24 mouse cellular contexts compared by ENCODE assay signal in genomic region chr5:66762006-66762405, GRCm38 (mm10). TPM values are rescaled to one million over a fixed set of nuclear protein-coding genes. Genes with fewer than 3 reads are reported as not detected.
DNase-seq lines count a peak whose midpoint lies in the region; ATAC-seq and TF ChIP-seq lines count a peak whose summit lies in the region.
"Had no signal": no experiment of that assay in that cellular context is flagged by ENCODE, and none has a peak within 500 bp of the region (broad histone marks: within the 10 kb centered on the region; RNA-seq: fewer than 3 reads in every experiment).

No protein-coding gene starts in this region.

- no peak overlapping the region for H3ac ChIP-seq in myocyte (ENCODE audit: control insufficient read depth, insufficient read length)

- DNase-seq in cerebellum, postnatal 10 days: peak; percentile 25 to 41
- no peak for DNase-seq in cerebellum, adult 11 months
- no peak for DNase-seq in hindbrain, postnatal 0 days (ENCODE audit: low spot score)
- peak; percentile 64 for DNase-seq in gastrocnemius, adult 18-20 months (ENCODE audit: low spot score)
- no peak for DNase-seq in thymus, postnatal 10 days (ENCODE audit: low spot score in 2 of 2)
- DNase-seq: adrenal gland, postnatal 25 days; cerebellum, adult 11-12 months; kidney, adult 2 months; liver, embryonic 13.5 days; lung, adult 2 months; lung, postnatal 36 days; thymus, postnatal 4 days had no signal

- TF ChIP-seq CTCF in hindbrain, postnatal 0 days (IDR thresholded peaks at IDR 0.05; ENCODE audit: low read depth): peak; percentile 26; the same call in 1 of the 2 replicates

- H3K4me1 ChIP-seq in hindbrain, postnatal 0 days (ENCODE audit: insufficient read depth, low read length): no peaks in the 10 kb centered on the region
- H3K4me1 ChIP-seq in hindbrain, embryonic 13.5 days (replicated peaks): peaks cover 14% of the 10 kb centered on the region
- H3K4me1 ChIP-seq: heart, embryonic 13.5 days; liver, embryonic 13.5 days; megakaryocyte, embryonic 14.5 days had no signal

- H3K27ac ChIP-seq in hindbrain, postnatal 0 days: no peak overlapping the region
- no peak overlapping the region for H3K27ac ChIP-seq in hindbrain, embryonic 13.5 days
- H3K27ac ChIP-seq: embryonic facial prominence, embryonic 12.5 days; forebrain, embryonic 12.5 days; heart, embryonic 13.5 days; hindbrain, embryonic 14.5 days; kidney, postnatal 0 days; limb, embryonic 13.5 days; liver, embryonic 13.5 days; midbrain, embryonic 13.5 days; neural tube, embryonic 13.5 days had no signal

- ATAC-seq in hindbrain, postnatal 0 days: peak; percentile 31; the same call in 1 of the 2 replicates
- ATAC-seq in hindbrain, embryonic 13.5 days (ENCODE audit: low FRiP score): no peak
- ATAC-seq in monocyte, adult 5-6 weeks (replicated peaks; ENCODE audit: insufficient number of reproducible peaks, low FRiP score, low TSS enrichment, poor library complexity, severe bottlenecking): no peak
- ATAC-seq: midbrain, embryonic 13.5 days had no signal

- no peak overlapping the region for H3K4me2 ChIP-seq in hindbrain, postnatal 0 days (ENCODE audit: low read depth, low read length)
- H3K4me2 ChIP-seq in hindbrain, embryonic 13.5 days: no peak overlapping the region
- H3K4me2 ChIP-seq in myocyte (ENCODE audit: low read depth): no peak overlapping the region
- H3K4me2 ChIP-seq: embryonic facial prominence, embryonic 12.5 days; forebrain, embryonic 12.5 days; heart, embryonic 13.5 days; hindbrain, embryonic 14.5 days; limb, embryonic 13.5 days; liver, embryonic 13.5 days; midbrain, embryonic 13.5 days; neural tube, embryonic 13.5 days had no signal

- H3K9ac ChIP-seq in hindbrain, postnatal 0 days (replicated peaks; ENCODE audit: low read length): no peak overlapping the region
- no peak overlapping the region for H3K9ac ChIP-seq in hindbrain, embryonic 13.5 days
- H3K9ac ChIP-seq: embryonic facial prominence, embryonic 12.5 days; forebrain, embryonic 12.5 days; heart, embryonic 13.5 days; hindbrain, embryonic 14.5 days; limb, embryonic 13.5 days; liver, embryonic 13.5 days; midbrain, embryonic 13.5 days; neural tube, embryonic 13.5 days had no signal

- TF ChIP-seq POLR2A in myocyte (IDR thresholded peaks at IDR 0.05; ENCODE audit: insufficient read length, low read depth): no peak

- no peaks in the 10 kb centered on the region for H3K27me3 ChIP-seq in hindbrain, postnatal 0 days (ENCODE audit: insufficient read depth, low read length)
- H3K27me3 ChIP-seq in hindbrain, embryonic 13.5 days: no peaks in the 10 kb centered on the region
- H3K27me3 ChIP-seq in myocyte (ENCODE audit: control insufficient read depth, insufficient read depth, insufficient read length): no peaks in the 10 kb centered on the region
- H3K27me3 ChIP-seq: embryonic facial prominence, embryonic 12.5 days; forebrain, embryonic 12.5 days; limb, embryonic 13.5 days; liver, embryonic 13.5 days; megakaryocyte, embryonic 14.5 days; midbrain, embryonic 13.5 days; neural tube, embryonic 13.5 days had no signal

- H3K36me3 ChIP-seq in hindbrain, postnatal 0 days (ENCODE audit: insufficient read depth, low read length): no peaks in the 10 kb centered on the region
- H3K36me3 ChIP-seq in hindbrain, embryonic 13.5 days: no peaks in the 10 kb centered on the region
- H3K36me3 ChIP-seq in myocyte (ENCODE audit: control insufficient read depth, insufficient read depth): no peaks in the 10 kb centered on the region
- H3K36me3 ChIP-seq: embryonic facial prominence, embryonic 12.5 days; forebrain, embryonic 12.5 days; heart, embryonic 13.5 days; limb, embryonic 13.5 days; liver, embryonic 13.5 days; midbrain, embryonic 13.5 days; neural tube, embryonic 13.5 days had no signal

- no peaks in the 10 kb centered on the region for H3K79me2 ChIP-seq in myocyte (ENCODE audit: control insufficient read depth, insufficient read depth)

- H3K9me3 ChIP-seq in hindbrain, postnatal 0 days (ENCODE audit: low read length): no peaks in the 10 kb centered on the region
- H3K9me3 ChIP-seq in hindbrain, embryonic 13.5 days: no peaks in the 10 kb centered on the region
- H3K9me3 ChIP-seq: embryonic facial prominence, embryonic 12.5 days; forebrain, embryonic 12.5 days; heart, embryonic 13.5 days; limb, embryonic 13.5 days; liver, embryonic 13.5 days; megakaryocyte, embryonic 14.5 days; midbrain, embryonic 13.5 days had no signal

- 66% methylated on average over 2 of the region's 2 CpGs for WGBS in hindbrain, postnatal 0 days
- 77% methylated on average over 2 of the region's 2 CpGs for WGBS in hindbrain, embryonic 13.5 days

- H3K4me3 ChIP-seq in hindbrain, postnatal 0 days (ENCODE audit: low read length): no peak overlapping the region
- H3K4me3 ChIP-seq in hindbrain, embryonic 13.5 days: no peak overlapping the region
- H3K4me3 ChIP-seq in myocyte: no peak overlapping the region
- H3K4me3 ChIP-seq: embryonic facial prominence, embryonic 12.5 days; forebrain, embryonic 12.5 days; heart, embryonic 13.5 days; limb, embryonic 13.5 days; liver, embryonic 13.5 days; megakaryocyte, embryonic 14.5 days; midbrain, embryonic 13.5 days; neural tube, embryonic 13.5 days had no signal

TF ChIP-seq in myocyte, 11 proteins besides CTCF, POLR2A, EP300 and RAD21:
- TF ChIP-seq MAX (IDR thresholded peaks at IDR 0.05; ENCODE audit: low read depth) (no peak), TCF3 (IDR thresholded peaks at IDR 0.05; ENCODE audit: insufficient read length, low read depth) (no peak), TCF12 (IDR thresholded peaks at IDR 0.05; ENCODE audit: insufficient read depth, poor library complexity, severe bottlenecking) (peak; percentile 57), REST (IDR thresholded peaks at IDR 0.05; ENCODE audit: insufficient read depth, insufficient read length) (no peak), POLR2AphosphoS2 (IDR thresholded peaks at IDR 0.05; ENCODE audit: insufficient read length, low read depth) (no peak), USF1 (IDR thresholded peaks at IDR 0.05; ENCODE audit: low read depth) (no peak), E2F4 (IDR thresholded peaks at IDR 0.05; ENCODE audit: insufficient read depth) (no peak), SRF (IDR thresholded peaks at IDR 0.05; ENCODE audit: control insufficient read depth, insufficient read length, low read depth) (no peak), MYOG (IDR thresholded peaks at IDR 0.05; ENCODE audit: control insufficient read depth in 1 of 3, insufficient read depth in 1 of 3, insufficient read length in 2 of 3, low read depth in 2 of 3) (peak in 2 of 3 experiments; percentile 71 to 85), MYOD1 (IDR thresholded peaks at IDR 0.05; ENCODE audit: control insufficient read depth in 1 of 3, insufficient read length in 2 of 3, low read depth in 2 of 3) (peak; percentile 75 to 91 (median 76)), CEBPB (IDR thresholded peaks at IDR 0.05; ENCODE audit: insufficient read depth, poor library complexity, severe bottlenecking) (no peak)

RNA-seq across cellular contexts. Expression of gene Limch1, which starts 16.4 kb away (rescaled TPM):
- 70.6 and 72.4 TPM in 2 replicates for total RNA-seq in hindbrain, postnatal 0 days (2014; rRNA removed)
- 50.4 and 54.3 TPM in 2 replicates for polyA plus RNA-seq in hindbrain, postnatal 0 days (2015; fragmentation: Nextera tagmentation; extraction: Ambion mirVana)
- polyA plus RNA-seq in hindbrain, embryonic 13.5 days (2015; fragmentation: Nextera tagmentation; extraction: Ambion mirVana): 49.0 and 52.0 TPM in 2 replicates
- 100 to 1,000 TPM; 111 to 119 TPM for total RNA-seq in gastrocnemius, adult 18-20 months (2021)
- 0.79 TPM for polyA plus RNA-seq in myocyte (2012; fragmentation: generic; extraction: Trizol)
- not detected in 3 replicates for total RNA-seq in monocyte, adult 5-6 weeks (2017)

Comparison
In these comparisons a context has a peak if more than half of its experiments do, and no peak if none do; other contexts are left out.
1. DNase-seq: peak in cerebellum, postnatal 10 days (2 of 2) and gastrocnemius, adult 18-20 months (single experiment); none in cerebellum, adult 11 months (single experiment), hindbrain, postnatal 0 days (single experiment) and thymus, postnatal 10 days (0 of 2).
2. RNA of gene Limch1, which starts 16.4 kb away (total RNA-seq): 111 to 119 TPM in gastrocnemius, adult 18-20 months and 70.6 to 72.4 TPM in hindbrain, postnatal 0 days; not detected in monocyte, adult 5-6 weeks; every median in the first group is over 10 times any median in the second.